ENCODE assay signal across 8 mouse cellular contexts in the genomic region with DNA sequence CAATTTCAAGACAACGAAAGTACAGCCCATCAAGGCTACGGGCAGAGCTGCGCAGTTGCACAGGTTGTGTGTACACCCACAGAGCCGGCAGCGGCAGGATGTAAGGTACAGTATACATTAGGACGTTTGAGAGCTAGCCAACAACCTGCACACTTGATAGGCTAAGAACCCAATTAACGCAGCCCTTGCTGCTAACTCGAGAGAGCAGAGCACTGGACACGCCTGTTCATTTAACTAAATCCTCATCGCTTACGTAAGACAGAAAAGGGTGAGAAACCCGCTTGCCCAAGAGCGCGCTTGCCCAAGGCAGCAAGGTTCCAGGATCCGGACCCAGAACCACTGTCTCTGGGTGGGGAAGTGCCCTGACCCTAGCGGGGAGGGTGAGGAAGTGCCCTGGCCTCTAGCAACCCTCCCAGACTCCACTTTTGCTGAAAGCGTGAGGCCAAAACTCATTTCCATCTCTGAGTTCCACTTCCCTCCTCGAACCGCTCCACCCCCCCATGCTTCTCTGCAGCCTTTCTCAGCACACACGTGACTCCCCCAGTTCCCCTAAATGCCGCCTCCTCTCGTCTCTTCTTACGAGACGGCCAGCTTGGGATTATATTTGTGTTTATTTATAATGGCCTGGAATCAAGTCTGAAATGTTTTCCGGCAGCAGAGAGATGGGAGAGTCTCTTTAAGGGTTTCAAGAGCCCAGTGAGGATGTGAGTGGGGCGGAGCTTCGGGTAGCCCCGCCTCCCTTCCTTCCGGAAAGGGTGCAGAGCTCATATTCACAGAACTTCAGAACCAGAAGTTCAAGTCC. TPM values are rescaled to one million over a fixed set of nuclear protein-coding genes. Genes with fewer than 3 reads are reported as not detected.
DNase-seq lines count a peak whose midpoint lies in the region; TF ChIP-seq lines count a peak whose summit lies in the region.

No protein-coding gene starts in this region.

- under 1% methylated on average over 29 of the region's 29 CpGs for WGBS in macrophage (ENCODE audit: missing documents)

- H3K27ac ChIP-seq in left cerebral cortex, adult 2 months, result peak overlapping the region; percentile 87
- H3K27ac ChIP-seq in macrophage, result peak overlapping the region; percentile 96

- no peaks in the 10 kb centered on the region for H3K79me2 ChIP-seq in macrophage (ENCODE audit: inconsistent target)

- H3K4me3 ChIP-seq in left cerebral cortex, adult 2 months, result peak overlapping the region; percentile 55
- H3K4me3 ChIP-seq in macrophage (ENCODE audit: inconsistent target), result peak overlapping the region; percentile 5; the same call in 1 of the 2 replicates

- intact Hi-C loops in left cerebral cortex, adult 2 months (cut with DNase I), result no loop called here

- TF ChIP-seq CTCF in left cerebral cortex, adult 2 months (IDR thresholded peaks at IDR 0.05), result peak; percentile 29

- peak; percentile 89 to 97 for DNase-seq in adrenal gland, adult (ENCODE audit: inconsistent age in 2 of 2, low spot score in 1 of 2)
- peak; percentile 88 for DNase-seq in embryo, embryonic 10.5 days (ENCODE audit: low spot score)
- peak; percentile 83 for DNase-seq in gastrocnemius, postnatal 10 days
- peak; percentile 68 for DNase-seq in hindlimb bud, embryonic 11.5 days (ENCODE audit: extremely low spot score, low read depth, low spot score)
- peak; percentile 74 to 79 for DNase-seq in left cerebral cortex, adult 2 months (ENCODE audit: extremely low spot score in 1 of 2, low spot score in 2 of 2)
- DNase-seq in retina, postnatal 7 days (ENCODE audit: low read depth, low spot score), result peak; percentile 49
- peak; percentile 52 for DNase-seq in urinary bladder, adult 2 months (ENCODE audit: low spot score)

- H3K36me3 ChIP-seq in macrophage (ENCODE audit: inconsistent target), result no peaks in the 10 kb centered on the region

RNA-seq across cellular contexts. Expression of a gene that starts 6.9 kb away (rescaled TPM):
- 10 to 100 TPM; 16.4 to 22.7 TPM for total RNA-seq in gastrocnemius, postnatal 10 days (2021)
- total RNA-seq in left cerebral cortex, adult 2 months (2021), result 10 to 100 TPM; 52.0 to 69.0 TPM
- 100 to 1,000 TPM in 24 of 26 experiments, 10 to 100 TPM in 2; 74.2 to 281 (median 160) TPM for total RNA-seq in macrophage (2018; cell fraction: chromatin; rRNA removed)
- 100 to 1,000 TPM in 25 of 26 experiments, 10 to 100 TPM in 1; 88.0 to 169 (median 121) TPM for total RNA-seq in macrophage (2018; cell fraction: cytosol; rRNA removed)
- 100 to 1,000 TPM in 23 of 26 experiments, 10 to 100 TPM in 3; 68.9 to 253 (median 154) TPM for total RNA-seq in macrophage (2018; cell fraction: nucleus; rRNA removed)
- 78.9 to 381 TPM (median 119 TPM) in 3 replicates for polyA plus RNA-seq in macrophage (2018)
- 34.5 and 35.1 TPM in 2 replicates for polyA plus RNA-seq in urinary bladder, adult 2 months (2012; rRNA removed)

Comparison
In these comparisons a context has a peak if more than half of its experiments do, and no peak if none do; other contexts are left out.
1. Peak in every context shown above with its lines: DNase-seq, H3K4me3 ChIP-seq and H3K27ac ChIP-seq.